Mouse (Mus musculus) retina, embryonic 14.5 days (tissue): ENCODE data around the gene Olfr975.
"Not testable (repeated sequence)": the region's sequence is repeated elsewhere in the genome, so short reads cannot be mapped to it uniquely, and the experiment has no call there.

Experiments
- DNase-seq: peaks from one replicate; pipeline ENCODE4 v3.0.0-alpha.2; 2015; ENCODE audit warnings: low spot score

The Olfr975 gene

GRCm38 (mm10) chr9:39951946-39952345 is at the start of gene Olfr975:
Gene Olfr975, minus strand, starts transcription at chr9:39952046.
- no peak for DNase-seq

GRCm38 (mm10) chr9:39991813-39992212 is 40.0 kb upstream of the Olfr975 start, which contains the start of gene Olfr978:
Gene Olfr978, plus strand, starts transcription at chr9:39992113.
- DNase-seq: no peak

DNA sequence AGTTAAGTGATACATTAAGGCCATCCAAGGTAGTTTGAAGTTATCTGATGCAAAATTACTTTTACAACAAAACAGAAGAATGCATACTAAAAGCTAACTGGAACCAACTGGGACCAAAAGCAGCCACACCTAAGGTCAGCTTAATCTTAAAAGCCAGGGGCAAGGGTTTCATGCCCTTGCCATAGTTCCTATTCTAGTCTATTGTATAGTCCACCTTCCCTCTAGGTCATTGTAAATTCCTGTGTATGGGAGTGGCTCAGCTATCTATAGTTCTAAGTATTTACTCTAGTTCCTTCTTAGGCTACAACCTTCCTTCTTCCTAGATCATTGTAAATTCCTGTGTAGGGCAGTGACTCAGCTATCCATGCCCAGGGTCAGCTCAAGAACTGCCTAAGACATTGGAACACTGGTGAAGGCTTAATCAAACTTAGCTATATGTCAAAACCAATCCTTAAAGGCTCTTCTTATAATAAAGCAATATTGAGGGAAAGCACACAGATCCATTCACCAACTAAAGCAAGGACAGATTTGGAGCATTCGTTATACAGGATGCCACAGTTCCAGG is 24.8 kb upstream of the Olfr975 start:
- not testable (repeated sequence) for DNase-seq

DNA sequence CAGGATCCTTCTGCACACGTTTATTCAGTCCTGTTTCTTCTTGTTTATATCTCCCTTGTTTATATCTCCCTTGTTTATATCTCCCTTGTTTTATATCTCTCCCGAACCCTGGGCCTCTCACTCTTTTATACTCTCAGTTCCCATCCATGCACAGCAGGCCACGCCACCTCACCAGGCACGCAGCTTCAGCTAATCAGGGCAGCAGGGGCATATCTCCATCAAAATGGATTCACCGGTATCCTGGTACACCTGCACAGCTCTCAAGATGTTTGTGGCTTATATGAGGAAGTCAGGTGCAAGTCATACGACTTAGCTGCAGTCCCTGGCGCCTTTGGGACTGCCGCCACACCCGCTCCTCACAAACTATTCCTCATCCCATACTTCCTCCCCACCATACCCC is 9.2 kb upstream of the Olfr975 start, which contains the start of gene Olfr976:
Olfr976 (minus strand) TSS at position 101 of the 400 bp plus-strand sequence.
- DNase-seq: not testable (repeated sequence)

DNA sequence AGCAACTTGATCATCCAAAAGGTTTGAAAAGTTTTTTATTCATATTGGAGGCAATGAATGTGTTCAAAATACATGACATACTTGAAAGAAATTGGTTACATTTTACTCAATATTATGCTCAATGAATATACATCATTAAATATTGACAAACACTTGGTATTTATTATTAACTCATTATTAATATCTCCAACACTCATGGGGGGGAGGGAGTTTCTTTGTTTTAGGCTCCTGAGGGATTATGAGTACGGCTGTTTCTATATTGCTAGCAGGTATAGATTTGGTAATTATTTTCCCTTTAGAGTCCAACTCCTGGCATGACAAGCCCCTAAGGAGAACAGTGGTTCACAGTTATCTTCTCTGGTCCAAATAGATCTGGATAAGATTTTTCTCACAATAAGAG is 14.6 kb downstream of the Olfr975 start, which contains the start of gene Olfr974:
Olfr974 (plus strand) TSS at position 301 of the 400 bp plus-strand sequence.
- no peak for DNase-seq

DNA sequence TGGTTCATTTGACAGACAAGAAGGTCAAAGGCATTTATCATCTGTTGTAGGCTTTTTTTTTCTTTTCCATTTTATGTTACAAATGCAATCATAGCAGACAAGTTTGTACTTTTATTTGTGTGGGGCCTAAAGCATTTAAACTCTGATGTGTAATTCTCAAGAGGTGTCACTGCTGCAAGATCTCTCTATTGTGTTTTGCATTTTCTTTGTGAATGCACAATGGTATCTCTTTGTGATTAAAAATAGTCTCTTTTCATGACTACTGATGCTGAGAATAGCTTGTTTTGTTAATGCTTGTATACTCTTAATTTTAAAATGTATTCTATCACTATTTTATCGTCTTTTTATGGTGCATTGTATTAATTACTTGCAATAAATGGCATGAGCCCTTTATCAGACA is 23.0 kb downstream of the Olfr975 start:
- DNase-seq: not testable (repeated sequence)

- not testable (repeated sequence) for DNase-seq
These were observed 23.6 kb downstream of the Olfr975 start for GRCm38 (mm10) chr9:39927975-39928836.

DNA sequence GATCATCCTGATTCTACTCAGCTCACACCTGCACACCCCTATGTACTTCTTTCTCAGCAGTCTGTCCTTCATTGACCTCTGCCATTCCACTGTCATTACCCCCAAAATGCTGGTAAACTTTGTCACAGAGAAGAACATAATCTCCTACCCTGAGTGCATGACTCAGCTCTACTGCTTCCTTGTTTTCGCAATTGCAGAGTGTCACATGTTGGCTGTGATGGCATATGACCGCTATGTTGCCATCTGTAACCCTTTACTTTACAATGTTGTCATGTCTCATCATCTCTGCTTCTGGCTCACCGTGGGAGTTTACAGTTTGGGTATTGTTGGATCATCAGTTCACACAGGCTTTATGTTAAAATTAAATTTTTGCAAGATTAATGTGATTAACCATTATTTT is 41.9 kb downstream of the Olfr975 start:
- no peak for DNase-seq

GRCm38 (mm10) chr9:39907036-39907435 is 44.8 kb downstream of the Olfr975 start, which contains the start of gene Olfr229:
Gene Olfr229, plus strand, starts transcription at chr9:39907336.
- DNase-seq: no peak

GRCm38 (mm10) chr9:39905106-39905505 is 46.7 kb downstream of the Olfr975 start:
- DNase-seq: no peak
